Mouse (Mus musculus) CH12.LX (cell line): ENCODE data around the gene Atp4a. TPM values are rescaled to one million over a fixed set of nuclear protein-coding genes. Genes with fewer than 3 reads are reported as not detected.

Experiments
- DNase-seq: peaks from one replicate; pipeline ENCODE4 v3.0.0-alpha.2; 2013; ENCODE audit errors: extremely low read depth
- H3K27ac ChIP-seq: 2 replicates; pipeline ENCODE4 v1.5.1; 2012; ENCODE audit warnings: low read depth, mild to moderate bottlenecking, control low read depth, moderate library complexity; ENCODE audit not compliant: insufficient read depth
- H3K27me3 ChIP-seq: replicated peaks from 2 replicates; pipeline ENCODE3; 2012; ENCODE audit warnings: inconsistent platforms
- H3K36me3 ChIP-seq, 2 experiments: replicated peaks in 1 of 2; 2 replicates each; pipeline versions ENCODE3 to v1.6.1; 2012; ENCODE audit warnings: inconsistent platforms in 1 of 2, low read length in 1 of 2, mild to moderate bottlenecking in 1 of 2, mixed read lengths in 1 of 2, moderate library complexity in 1 of 2; ENCODE audit not compliant: control insufficient read depth in 1 of 2, insufficient read depth in 1 of 2
- H3K4me1 ChIP-seq, 2 experiments: 2 replicates each; pipeline ENCODE4 v1.6.1; 2012; ENCODE audit warnings: inconsistent platforms in 1 of 2, moderate library complexity in 1 of 2; ENCODE audit not compliant: insufficient read depth in 2 of 2, control insufficient read depth in 1 of 2
- H3K4me2 ChIP-seq: 2 replicates; pipeline ENCODE4 v1.6.1; 2012; ENCODE audit warnings: low read depth, mild to moderate bottlenecking, control low read depth; ENCODE audit not compliant: poor library complexity, insufficient read depth, severe bottlenecking
- H3K4me3 ChIP-seq, 3 experiments: fragments of 150-350 bp in 1 of 3; sonication (generic) in 1 of 3; replicated peaks in 1 of 3; 2 replicates each; pipeline versions ENCODE3 to v1.5.1; 2011 to 2012; ENCODE audit warnings: low read depth in 2 of 3, low read length in 2 of 3, mild to moderate bottlenecking in 2 of 3, moderate library complexity in 2 of 3, control low read depth in 1 of 3, improper control_type of control experiment in 1 of 3, inconsistent platforms in 1 of 3, mixed read lengths in 1 of 3; ENCODE audit not compliant: poor library complexity in 1 of 3
- H3K79me2 ChIP-seq: replicated peaks from 2 replicates; pipeline ENCODE4 v1.6.1; 2012; ENCODE audit warnings: mild to moderate bottlenecking, moderate library complexity; ENCODE audit not compliant: control insufficient read depth, poor library complexity, insufficient read depth, severe bottlenecking; ENCODE audit errors: extremely low read depth
- H3K9ac ChIP-seq: 2 replicates; pipeline ENCODE4 v1.6.1; 2012; ENCODE audit warnings: low read depth, mild to moderate bottlenecking, control low read depth, moderate library complexity; ENCODE audit not compliant: insufficient read depth
- H3K9me3 ChIP-seq: replicated peaks from 2 replicates; pipeline ENCODE3; 2012; ENCODE audit warnings: low read length, inconsistent platforms, mixed read lengths
- CHD1 ChIP-seq: IDR thresholded peaks from 2 replicates; pipeline ENCODE4 v1.6.1; 2012; ENCODE audit warnings: low read depth, low read length, improper control_type of control experiment, inconsistent platforms
- CHD2 ChIP-seq: IDR thresholded peaks from 2 replicates; pipeline ENCODE4 v1.6.1; 2011; ENCODE audit warnings: low read length, improper control_type of control experiment
- CTCF ChIP-seq, 2 experiments: IDR thresholded peaks in 1 of 2; conservative IDR thresholded peaks in 1 of 2; 2 replicates each; pipeline ENCODE4 v1.5.1; 2011 to 2012; ENCODE audit warnings: low read depth in 2 of 2, low read length in 2 of 2, improper control_type of control experiment in 1 of 2, inconsistent platforms in 1 of 2, mild to moderate bottlenecking in 1 of 2, moderate library complexity in 1 of 2
- E2F4 ChIP-seq: IDR thresholded peaks from 2 replicates; pipeline ENCODE4 v1.6.1; 2011; ENCODE audit warnings: low read depth, low read length, improper control_type of control experiment; ENCODE audit not compliant: insufficient replicate concordance
- ELF1 ChIP-seq: IDR thresholded peaks from 2 replicates; pipeline ENCODE4 v1.6.1; 2014; ENCODE audit warnings: low read depth, mild to moderate bottlenecking, inconsistent platforms, low read length, improper control_type of control experiment
- EP300 ChIP-seq: IDR thresholded peaks from 2 replicates; pipeline ENCODE4 v1.6.1; 2011; ENCODE audit warnings: low read length, improper control_type of control experiment
- ETS1 ChIP-seq: conservative IDR thresholded peaks from 2 replicates; pipeline ENCODE4 v1.6.1; 2012; ENCODE audit warnings: low read depth, mild to moderate bottlenecking, inconsistent platforms, low read length, improper control_type of control experiment, moderate library complexity
- GABPA ChIP-seq: IDR thresholded peaks from 2 replicates; pipeline ENCODE4 v1.6.1; 2012; ENCODE audit warnings: low read depth, low read length, improper control_type of control experiment, inconsistent platforms; ENCODE audit not compliant: insufficient replicate concordance
- HCFC1 ChIP-seq: IDR thresholded peaks from 2 replicates; pipeline ENCODE4 v1.6.1; 2012; ENCODE audit warnings: low read depth, mild to moderate bottlenecking, inconsistent platforms, low read length, improper control_type of control experiment
- IRF4 ChIP-seq: IDR thresholded peaks from 2 replicates; pipeline ENCODE4 v1.6.1; 2014; ENCODE audit warnings: low read depth, mild to moderate bottlenecking, inconsistent platforms, low read length, improper control_type of control experiment
- JUND ChIP-seq: conservative IDR thresholded peaks from 2 replicates; pipeline ENCODE4 v1.6.1; 2011; ENCODE audit warnings: low read depth, low read length, improper control_type of control experiment
- KAT2A ChIP-seq: IDR thresholded peaks from 2 replicates; pipeline ENCODE4 v1.6.1; 2012; ENCODE audit warnings: low read length, improper control_type of control experiment, inconsistent platforms; ENCODE audit not compliant: insufficient replicate concordance
- MAX ChIP-seq: IDR thresholded peaks from 2 replicates; pipeline ENCODE4 v1.6.1; 2011; ENCODE audit warnings: low read length, improper control_type of control experiment
- MEF2A ChIP-seq: IDR thresholded peaks from 2 replicates; pipeline ENCODE4 v1.6.1; 2014; ENCODE audit warnings: low read depth, mild to moderate bottlenecking, inconsistent platforms, low read length, improper control_type of control experiment, borderline replicate concordance
- MXI1 ChIP-seq: IDR thresholded peaks from 2 replicates; pipeline ENCODE4 v1.6.1; 2011; ENCODE audit warnings: mild to moderate bottlenecking, low read depth, low read length, improper control_type of control experiment
- MYC ChIP-seq: IDR thresholded peaks from 2 replicates; pipeline ENCODE4 v1.6.1; 2011; ENCODE audit warnings: low read depth, mild to moderate bottlenecking, improper control_type of control experiment, low read length
- NELFE ChIP-seq: IDR thresholded peaks from 2 replicates; pipeline ENCODE4 v1.6.1; 2011; ENCODE audit warnings: low read depth, low read length, improper control_type of control experiment
- NRF1 ChIP-seq: IDR thresholded peaks from 2 replicates; pipeline ENCODE4 v1.6.1; 2014; ENCODE audit warnings: low read depth, mild to moderate bottlenecking, inconsistent platforms, low read length, improper control_type of control experiment, moderate library complexity
- PAX5 ChIP-seq: IDR thresholded peaks from 2 replicates; pipeline ENCODE4 v1.6.1; 2012; ENCODE audit warnings: low read length, inconsistent platforms, mixed read lengths
- POLR2A ChIP-seq: IDR thresholded peaks from 2 replicates; pipeline ENCODE4 v1.6.1; 2011; ENCODE audit warnings: low read depth, mild to moderate bottlenecking, improper control_type of control experiment, low read length
- RCOR1 ChIP-seq: conservative IDR thresholded peaks from 2 replicates; pipeline ENCODE4 v1.6.1; 2012; ENCODE audit warnings: low read depth, mild to moderate bottlenecking, inconsistent platforms, low read length, improper control_type of control experiment
- SIN3A ChIP-seq: IDR thresholded peaks from 2 replicates; pipeline ENCODE4 v1.6.1; 2012; ENCODE audit warnings: low read length, improper control_type of control experiment, inconsistent platforms
- SMC3 ChIP-seq: IDR thresholded peaks from 2 replicates; pipeline ENCODE4 v1.6.1; 2011; ENCODE audit warnings: low read depth, low read length, improper control_type of control experiment
- TBP ChIP-seq: conservative IDR thresholded peaks from 2 replicates; pipeline ENCODE4 v1.6.1; 2011; ENCODE audit warnings: low read depth, low read length, improper control_type of control experiment
- TCF12 ChIP-seq: IDR thresholded peaks from 2 replicates; pipeline ENCODE4 v1.6.1; 2014; ENCODE audit warnings: low read depth, mild to moderate bottlenecking, inconsistent platforms, low read length, improper control_type of control experiment
- ZC3H11A ChIP-seq: IDR thresholded peaks from 2 replicates; pipeline ENCODE4 v1.6.1; 2012; ENCODE audit warnings: low read depth, mild to moderate bottlenecking, inconsistent platforms, low read length, improper control_type of control experiment
- ZKSCAN1 ChIP-seq: IDR thresholded peaks from 2 replicates; pipeline ENCODE4 v1.6.1; 2012; ENCODE audit warnings: low read depth, inconsistent platforms, low read length, improper control_type of control experiment, borderline replicate concordance
- ZMIZ1 ChIP-seq: IDR thresholded peaks from 2 replicates; pipeline ENCODE4 v1.6.1; 2012; ENCODE audit warnings: low read depth, mild to moderate bottlenecking, inconsistent platforms, low read length, improper control_type of control experiment
- ZNF384 ChIP-seq: IDR thresholded peaks from 2 replicates; pipeline ENCODE4 v1.6.1; 2012; ENCODE audit warnings: low read depth, low read length, improper control_type of control experiment, inconsistent platforms
- dilution Hi-C: fragments of 300-500 bp; cut with MboI; formaldehyde crosslinking; loops from 2 replicates; pipeline ENCODE4 v1.14.3; 2020; ENCODE audit warnings: low sequenced_read_pairs; ENCODE audit not compliant: extremely low pct_unique_long_range_greater_than_20kb, extremely low pct_ligation_motif_present
- in situ Hi-C: fragments of 300-500 bp; cut with MboI; formaldehyde crosslinking; loops from 3 replicates; pipeline ENCODE4 v1.14.3; 2019; ENCODE audit warnings: low sequenced_read_pairs, low pct_ligation_motif_present, low pct_unique_long_range_greater_than_20kb, mixed read lengths
- polyA plus RNA-seq: library from polyadenylated mRNA; unstranded; fragments of >175 nt; gene quantifications from 2 replicates; pipeline ENCODE4 v1.2.1, GENCODE M21; 2012; ENCODE audit warnings: low read depth; ENCODE audit not compliant: insufficient read length
- total RNA-seq, 2 experiments: library from RNA; depleted of rRNA; stranded (reverse); fragments of 300-350 nt in 1 of 2; fragments of >200 nt in 1 of 2; gene quantifications; 2 replicates each; pipeline ENCODE4 v1.2.3; 2012 to 2014

Atp4a gene
- total RNA-seq (2012; rRNA removed) (0.13 TPM in 1 of 2 replicates, not detected in the other), total RNA-seq (2014; rRNA removed) (0.14 and 0.67 TPM in 2 replicates), polyA plus RNA-seq (0.33 TPM in 1 of 2 replicates, not detected in the other)

DNA sequence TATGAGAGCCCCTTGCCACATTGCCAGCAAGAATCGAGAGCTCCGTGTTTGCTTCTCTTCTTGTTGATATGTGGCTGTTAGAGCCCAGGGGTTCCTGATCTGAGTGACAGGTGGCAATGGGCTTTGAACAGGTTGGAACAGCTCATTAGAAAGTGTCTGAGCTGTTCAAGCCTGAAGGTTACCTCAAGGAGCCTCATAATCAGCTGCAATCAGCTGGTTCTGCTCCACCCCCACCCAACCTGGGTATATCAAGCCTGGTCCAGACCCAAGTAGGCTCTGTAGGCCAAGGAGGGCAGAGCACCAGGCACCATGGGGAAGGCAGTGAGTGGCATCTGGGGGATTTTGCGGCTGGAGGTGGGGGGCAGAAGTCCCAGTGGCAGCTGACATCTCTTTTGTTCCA lies at the start of gene Atp4a:
Atp4a (plus strand) TSS at position 268 of the 400 bp plus-strand sequence.
- in situ Hi-C loops, result loop anchor here (5.0 kb wide), 1 partner anchor 35 kb away; no protein-coding TSS in a partner anchor
- Histone ChIP-seq H3K4me2 (no peak within 1 kb of the TSS), H3K9me3 (no peaks in the 10 kb centered on the region), H3K9ac (no peak within 1 kb of the TSS), H3K4me3 (no peak within 1 kb of the TSS), H3K27me3 (peaks cover 30% of the 10 kb centered on the region)
- TF ChIP-seq MYC (no peak), E2F4 (no peak), SMC3 (no peak), EP300 (no peak), TBP (no peak), JUND (no peak), MXI1 (no peak), ELF1 (no peak), CHD1 (no peak), IRF4 (no peak), RCOR1 (no peak), ZNF384 (no peak), ZMIZ1 (no peak), MAX (no peak), TCF12 (no peak), POLR2A (no peak), ZC3H11A (no peak)
- TF ChIP-seq, all 38 proteins: peak for 0
- H3K36me3 ChIP-seq, result no peaks in the 10 kb centered on the region
- dilution Hi-C loops, result no loop called here
- H3K4me1 ChIP-seq, result peaks cover 5 to 17% of the 10 kb centered on the region in 2 experiments; a peak in 3 of 4 replicates
- H3K27ac ChIP-seq, result no peak within 1 kb of the TSS
- no peak for DNase-seq
- no peaks in the 10 kb centered on the region for H3K79me2 ChIP-seq

DNA sequence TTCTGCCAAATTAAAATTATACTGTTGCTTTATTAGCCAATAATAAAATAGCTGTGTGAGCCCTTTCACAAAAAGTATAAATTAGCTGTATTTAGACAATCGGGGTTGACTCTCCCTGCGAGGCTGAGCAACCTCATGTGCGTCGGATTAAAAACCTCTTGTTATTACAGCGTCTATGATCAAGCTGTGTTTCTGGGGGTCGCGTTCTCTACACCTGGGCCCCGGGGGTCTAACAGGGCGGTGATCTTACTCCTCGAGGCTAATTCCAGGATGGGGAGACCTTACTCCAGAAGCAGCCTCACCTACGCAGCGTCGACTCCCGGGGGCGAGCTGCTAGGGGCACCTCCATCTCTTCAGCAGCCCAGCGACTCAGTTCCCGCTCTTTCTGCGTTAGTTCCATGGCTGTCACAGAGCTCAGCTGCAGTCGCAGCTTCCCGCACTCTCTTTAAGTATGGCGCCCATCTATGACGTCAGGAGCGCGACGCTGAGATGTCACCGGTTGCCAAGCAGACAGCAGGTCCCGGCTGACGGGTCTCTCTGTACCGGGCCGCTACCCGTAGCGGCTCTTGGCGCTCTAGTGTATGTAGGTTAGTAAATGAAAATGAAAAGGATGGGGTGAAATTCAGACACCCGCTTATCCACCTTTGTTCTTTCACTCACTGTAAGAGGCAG lies 47.3 kb upstream of the Atp4a start, which contains the start of gene Haus5:
Haus5 (minus strand) TSS at position 466 of the 672 bp plus-strand sequence.
- in situ Hi-C loops (no loop called here), dilution Hi-C loops (no loop called here)
- peak; percentile 73 for TF ChIP-seq ELF1
- 0 out of 2 replicates have a peak, but pooled peaks have one; percentile 25 for TF ChIP-seq MEF2A
- no peak for TF ChIP-seq RCOR1
- TF ChIP-seq HCFC1, result peak; percentile 87
- TF ChIP-seq MXI1, result peak; percentile 91
- TF ChIP-seq ZMIZ1, result peak; percentile 41; the same call in 1 of the 2 replicates
- no peak for TF ChIP-seq SMC3
- no peak for TF ChIP-seq CHD1
- peak; percentile 86 for TF ChIP-seq POLR2A
- peak; percentile 97 for TF ChIP-seq CHD2
- TF ChIP-seq GABPA, result no peak
- peak; percentile 99 for TF ChIP-seq SIN3A
- no peak for TF ChIP-seq PAX5
- TF ChIP-seq E2F4, result peak; percentile 92
- no peak for TF ChIP-seq MAX
- no peak for TF ChIP-seq ETS1
- TF ChIP-seq JUND, result no peak
- TF ChIP-seq TCF12, result peak; percentile 81
- TF ChIP-seq NRF1, result 0 out of 2 replicates have a peak, but pooled peaks have one; percentile 30
- TF ChIP-seq MYC, result no peak
- peak; percentile 86 for TF ChIP-seq TBP
- no peak; the same call in 1 of the 2 replicates for TF ChIP-seq ZKSCAN1
- peak; percentile 69; the same call in 1 of the 2 replicates for TF ChIP-seq KAT2A
- TF ChIP-seq CTCF (conservative IDR thresholded peaks at IDR 0.05 in 1 of 2, IDR thresholded peaks at IDR 0.05 in 1 of 2; ENCODE audit: low read depth in 2 of 2, low read length in 2 of 2), result no peak
- TF ChIP-seq NELFE, result peak; percentile 54; the same call in 1 of the 2 replicates
- peak within 1 kb of the TSS; percentile 97 for H3K9ac ChIP-seq
- no peaks in the 10 kb centered on the region for H3K9me3 ChIP-seq
- H3K27me3 ChIP-seq, result peaks cover 2% of the 10 kb centered on the region
- H3K4me2 ChIP-seq, result peak within 1 kb of the TSS; percentile 100
- no peak within 1 kb of the TSS for H3K27ac ChIP-seq
- H3K4me3 ChIP-seq, result peak within 1 kb of the TSS; percentile 67 to 97 (median 89)
- peak; percentile 96 for DNase-seq
- H3K36me3 ChIP-seq, result peaks cover 31 to 38% of the 10 kb centered on the region in 2 experiments
- H3K79me2 ChIP-seq, result peaks cover 8% of the 10 kb centered on the region
- H3K4me1 ChIP-seq, result peaks cover 4 to 15% of the 10 kb centered on the region in 2 experiments; a peak in 3 of 4 replicates
